Mouse (Mus musculus) layer of hippocampus, adult 18-20 months (tissue): ENCODE data around the gene Lgals7. TPM values are rescaled to one million over a fixed set of nuclear protein-coding genes. Genes with fewer than 3 reads are reported as not detected.
A peak's percentile ranks its signal among the peaks of the same experiment; 100 is the strongest.

ENCODE experiments used
- DNase-seq, 2 experiments: peaks; one replicate each; pipeline ENCODE4 v3.0.0; 2022; ENCODE audit warnings: low spot score in 2 of 2
- long read RNA-seq: library from polyadenylated mRNA; stranded (forward); transcript quantifications from one replicate; pipeline ENCODE4 v2.0.0, GENCODE M21; 2021
- total RNA-seq, 2 experiments: library from RNA; stranded (reverse); gene quantifications; 2 replicates each; pipeline ENCODE4 v1.2.3; 2021

Lgals7 gene
- not detected for total RNA-seq
- long read RNA-seq: 0 reads

DNA sequence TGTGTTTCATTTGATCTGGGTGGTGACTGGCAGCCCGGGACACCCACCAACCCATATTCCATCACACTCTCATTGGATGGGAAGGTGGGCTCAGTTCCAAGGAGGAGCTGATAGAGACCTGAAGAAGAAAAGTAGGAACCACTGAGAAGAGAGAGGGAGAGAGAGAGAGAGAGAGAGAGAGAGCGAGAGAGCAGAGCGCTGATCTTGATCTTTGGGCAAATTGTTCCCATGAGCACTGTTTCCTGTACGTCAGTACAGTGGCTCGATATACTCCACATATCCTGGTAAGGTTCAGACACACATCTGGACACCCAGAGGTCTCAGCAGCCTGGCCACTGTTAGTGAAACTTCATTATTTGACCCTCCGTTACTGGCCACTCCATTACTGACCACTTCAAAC, at the start of gene Lgals7:
TSS of gene Lgals7 (plus strand) at position 314 of the 400 bp plus-strand sequence.
- DNase-seq: no peak

DNA sequence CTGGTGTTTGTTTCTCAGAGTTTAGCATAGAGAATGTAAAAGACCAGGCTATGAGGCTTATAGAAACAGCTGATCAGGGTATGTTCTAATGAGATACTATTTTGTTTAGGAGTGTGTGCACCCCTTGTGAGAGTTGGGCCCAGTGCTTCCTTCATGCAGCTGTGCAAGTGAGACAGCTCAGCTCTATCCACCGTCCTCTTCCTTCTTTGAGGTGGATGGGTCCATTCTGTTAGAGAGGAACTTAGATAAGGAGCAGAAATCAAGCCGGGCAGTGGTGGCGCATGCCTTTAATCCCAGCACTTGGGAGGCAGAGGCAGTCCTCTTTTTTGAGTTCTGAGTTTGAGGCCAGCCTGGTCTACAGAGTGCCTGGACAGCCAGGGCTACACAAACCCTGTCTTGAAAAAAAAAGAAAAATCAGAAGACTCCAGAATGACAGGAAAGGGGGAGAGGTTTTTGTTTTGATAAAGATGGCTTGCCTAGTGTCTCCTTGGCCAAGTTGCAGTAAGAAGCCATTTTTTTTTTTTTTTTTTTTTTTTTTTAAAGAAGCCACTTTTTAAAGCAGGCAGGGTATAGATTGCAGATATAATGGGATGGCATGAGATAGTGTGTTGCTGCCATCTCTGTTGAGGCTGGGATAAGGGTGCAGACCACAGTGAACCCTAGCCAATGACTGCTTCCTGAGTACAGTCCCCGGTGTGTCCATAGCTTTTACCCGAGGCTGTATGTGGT, 49.2 kb upstream of the Lgals7 start:
- DNase-seq: no peak

GRCm38 (mm10) chr7:28815230-28815629, 48.4 kb upstream of the Lgals7 start:
- DNase-seq: no peak

- DNase-seq: no peak
These were observed 47.5 kb upstream of the Lgals7 start for GRCm38 (mm10) chr7:28816201-28816600.

- DNase-seq: no peak
These were observed 46.7 kb upstream of the Lgals7 start for GRCm38 (mm10) chr7:28816920-28817319.

GRCm38 (mm10) chr7:28817524-28817923, 46.1 kb upstream of the Lgals7 start:
- DNase-seq: no peak

DNA sequence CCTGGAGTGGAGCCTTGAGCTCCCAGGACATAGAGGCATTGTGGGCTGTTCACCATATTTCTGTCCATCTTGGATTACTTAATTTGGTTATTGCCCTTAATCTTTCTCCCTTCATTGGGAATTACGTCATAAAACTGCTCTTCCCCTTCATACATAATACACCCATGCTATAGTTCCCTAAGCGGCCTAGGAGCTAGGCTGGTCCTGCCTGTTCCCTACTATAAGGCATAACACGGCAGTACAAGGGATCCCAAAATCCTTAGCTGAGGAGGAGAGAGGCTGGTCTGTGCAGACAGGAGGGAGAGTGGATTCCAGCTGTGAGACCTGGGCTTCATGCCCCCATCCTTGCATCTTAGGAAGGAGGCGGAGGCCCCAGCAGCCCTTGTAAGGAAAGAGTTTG, 45.7 kb upstream of the Lgals7 start:
- no peak for DNase-seq

GRCm38 (mm10) chr7:28818436-28818835, 45.2 kb upstream of the Lgals7 start:
- DNase-seq: no peak

GRCm38 (mm10) chr7:28818861-28819452, 44.7 kb upstream of the Lgals7 start:
- DNase-seq: no peak

- DNase-seq: no peak
These were observed 44.1 kb upstream of the Lgals7 start for GRCm38 (mm10) chr7:28819571-28819970.

GRCm38 (mm10) chr7:28820358-28821260, 43.0 kb upstream of the Lgals7 start:
- DNase-seq: no peak

GRCm38 (mm10) chr7:28821261-28821831, 42.3 kb upstream of the Lgals7 start:
- DNase-seq: peak; percentile 81 to 91

DNA sequence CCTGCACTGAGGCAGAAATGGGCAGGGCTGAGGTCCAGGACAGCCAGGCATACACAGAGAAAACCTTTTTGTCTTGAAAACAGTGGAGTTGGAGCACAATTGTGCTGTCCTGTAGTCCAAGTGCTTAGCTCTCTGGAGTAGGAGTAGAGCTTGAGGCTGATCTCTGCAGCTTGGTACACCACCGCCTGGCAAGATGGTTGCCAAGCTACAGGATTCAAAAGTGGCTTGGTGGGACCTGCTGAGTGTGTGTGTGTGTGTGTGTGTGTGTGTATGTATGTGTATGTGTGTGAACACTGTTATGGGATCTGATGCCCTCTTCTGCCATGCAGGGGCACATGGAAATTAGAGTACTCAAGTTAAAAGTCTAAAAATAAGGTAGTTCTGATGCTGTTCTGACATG, 41.1 kb upstream of the Lgals7 start:
- no peak for DNase-seq

DNA sequence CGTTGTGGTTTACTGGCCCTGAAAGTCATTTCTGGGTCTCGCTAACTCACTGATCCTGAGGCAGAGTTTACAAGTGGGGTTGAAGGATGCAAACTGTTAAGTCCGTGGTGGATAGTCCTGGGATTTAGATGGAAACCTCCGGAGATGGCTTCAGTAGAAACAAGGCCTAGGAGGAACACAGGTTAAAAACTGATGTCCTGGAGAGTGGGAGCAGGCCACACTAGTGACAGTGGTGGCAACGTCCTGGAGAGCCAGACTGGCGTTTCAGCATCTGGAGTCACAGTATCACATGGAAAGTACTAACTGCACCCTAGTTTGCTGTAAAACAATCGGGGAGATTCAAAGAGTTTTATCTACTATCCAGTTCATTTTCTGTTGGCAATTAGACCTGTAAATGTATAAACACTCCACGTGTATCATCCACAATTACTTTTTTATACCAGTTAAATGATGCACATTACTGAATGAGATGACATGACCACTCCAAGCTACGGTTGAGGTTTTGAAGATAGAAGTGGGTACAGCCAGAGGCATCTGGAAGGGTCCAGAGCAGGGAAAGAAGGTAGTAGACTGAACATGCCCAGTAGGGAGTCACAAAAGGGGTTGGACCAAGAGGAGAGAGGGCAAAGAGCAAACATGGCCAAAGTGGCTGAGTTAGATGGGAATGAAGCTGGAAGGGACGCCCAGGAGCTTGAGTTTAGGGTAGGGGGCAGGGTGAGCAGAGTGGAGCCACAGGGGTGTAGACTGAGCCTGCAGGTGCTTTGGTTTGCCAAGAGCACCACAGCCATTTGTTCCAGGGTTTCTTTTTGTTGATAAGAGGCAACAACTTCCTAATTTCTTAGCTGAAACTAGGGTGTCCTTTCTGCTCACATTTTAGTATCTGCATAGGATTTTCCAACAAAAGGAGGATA, 40.4 kb upstream of the Lgals7 start:
- no peak for DNase-seq

- DNase-seq: no peak
These were observed 39.7 kb upstream of the Lgals7 start for GRCm38 (mm10) chr7:28823932-28824331.

- peak; percentile 85 to 92 for DNase-seq
These were observed 38.5 kb upstream of the Lgals7 start, which contains the start of gene Ech1 for GRCm38 (mm10) chr7:28824941-28825685. Ech1 (plus strand) TSS chr7:28825217.

DNA sequence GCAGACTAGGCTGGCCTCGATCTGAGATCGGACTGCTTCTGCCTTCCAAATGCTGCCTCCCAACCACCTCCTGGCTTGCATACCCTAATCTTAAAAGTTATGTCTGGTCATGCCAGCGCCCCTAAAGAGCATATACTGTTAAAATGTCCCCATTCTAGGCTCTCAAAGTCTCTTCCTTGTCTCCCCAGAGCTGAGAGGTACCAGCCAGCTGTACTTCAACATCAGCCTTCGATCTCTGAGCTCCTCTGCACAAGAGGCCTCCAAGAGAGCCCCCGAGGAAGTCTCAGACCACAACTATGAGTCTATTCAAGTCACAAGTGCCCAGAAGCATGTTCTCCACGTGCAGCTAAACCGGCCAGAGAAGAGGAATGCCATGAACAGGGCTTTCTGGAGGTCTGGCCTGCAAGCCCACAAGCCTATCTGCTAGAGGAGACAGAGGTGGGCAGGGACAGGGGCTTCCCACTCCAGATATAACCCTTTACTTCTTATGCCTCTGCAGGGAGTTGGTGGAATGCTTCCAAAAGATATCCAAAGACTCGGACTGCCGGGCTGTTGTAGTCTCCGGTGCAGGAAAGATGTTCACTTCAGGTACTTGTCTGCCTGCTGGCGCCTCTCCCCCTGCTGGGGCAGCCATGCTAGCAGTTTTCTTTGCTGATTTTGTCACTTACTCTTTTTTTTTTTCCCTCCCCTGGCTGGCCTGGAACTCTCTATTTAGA, 37.8 kb upstream of the Lgals7 start:
- no peak for DNase-seq

DNA sequence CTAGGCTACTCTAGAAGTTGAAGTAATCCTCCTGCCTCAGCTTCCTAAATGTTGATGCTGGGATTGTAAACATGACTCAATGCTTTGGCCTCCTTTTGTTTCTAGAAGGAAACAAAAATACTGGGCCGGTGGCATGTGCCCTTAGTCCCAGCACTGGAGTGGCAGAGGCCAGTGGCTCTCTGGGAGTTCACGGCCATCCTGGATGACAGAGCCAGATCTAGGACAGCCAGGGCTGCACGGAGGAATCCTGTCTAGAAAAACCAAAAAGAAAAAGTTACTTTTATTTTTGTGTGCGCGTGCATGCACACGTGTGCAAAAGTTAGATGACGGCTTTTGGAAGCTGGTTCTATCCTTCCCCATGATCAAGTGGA, 37.3 kb upstream of the Lgals7 start:
- no peak for DNase-seq

GRCm38 (mm10) chr7:28827338-28827737, 36.3 kb upstream of the Lgals7 start:
- peak in 1 of 2 experiments; percentile 90 for DNase-seq
